Mouse (Mus musculus) heart, embryonic 10.5 days (tissue): ENCODE data around the gene A430078G23Rik. TPM values are rescaled to one million over a fixed set of nuclear protein-coding genes. Genes with fewer than 3 reads are reported as not detected.

Experiments used
- DNase-seq: peaks from one replicate; pipeline ENCODE4 v3.0.0-alpha.2; 2017; ENCODE audit warnings: low spot score
- H3K27ac ChIP-seq: fragments of 300-500 bp; sonication (generic); 2 replicates; pipeline ENCODE4 v1.5.1; 2016; ENCODE audit warnings: mild to moderate bottlenecking
- H3K27me3 ChIP-seq: fragments of 300-500 bp; sonication (generic); 2 replicates; pipeline ENCODE4 v1.6.1; 2016; ENCODE audit warnings: mild to moderate bottlenecking; ENCODE audit not compliant: poor library complexity, insufficient read depth, severe bottlenecking
- H3K36me3 ChIP-seq: fragments of 300-500 bp; sonication (generic); 2 replicates; pipeline ENCODE4 v1.6.1; 2016; ENCODE audit warnings: mild to moderate bottlenecking, moderate library complexity
- H3K4me1 ChIP-seq: fragments of 300-500 bp; sonication (generic); 2 replicates; pipeline ENCODE4 v1.6.1; 2016; ENCODE audit warnings: mild to moderate bottlenecking
- H3K4me3 ChIP-seq: fragments of 300-500 bp; sonication (generic); 2 replicates; pipeline ENCODE4 v1.5.1; 2016; ENCODE audit warnings: mild to moderate bottlenecking, moderate library complexity
- H3K9me3 ChIP-seq: fragments of 300-500 bp; sonication (generic); 2 replicates; pipeline ENCODE4 v1.6.1; 2016; ENCODE audit warnings: mild to moderate bottlenecking, moderate library complexity
- WGBS: fragments of 180-500 bp; shearing (Covaris S2); methylation state at CpG from one replicate; pipeline ENCODE4 v1.1.7; 2016; 5-methylcytosine and 5-hydroxymethylcytosine counted together
- polyA plus RNA-seq: library from polyadenylated mRNA; unstranded; fragments of >200 nt; fragmentation: Nextera tagmentation; extraction: Ambion mirVana; gene quantifications from 2 replicates; pipeline ENCODE4 v1.2.1, GENCODE M21; 2016

Gene A430078G23Rik
- polyA plus RNA-seq, 1 experiment from 2014 or later = 0.24 TPM

GRCm38 (mm10) chr8:3395246-3395645, 42.0 kb downstream of the A430078G23Rik start:
- no peak for DNase-seq
- no peak overlapping the region for H3K27ac ChIP-seq
- 0 out of 2 replicates have a peak overlapping the region, but pooled peaks have one; percentile 22 for H3K4me3 ChIP-seq
- WGBS = 26% methylated on average over 4 of the region's 4 CpGs
- H3K36me3 ChIP-seq = peaks cover 9% of the 10 kb centered on the region
- H3K9me3 ChIP-seq = no peaks in the 10 kb centered on the region
- no peaks in the 10 kb centered on the region for H3K27me3 ChIP-seq
- H3K4me1 ChIP-seq = peaks cover 19% of the 10 kb centered on the region

- no peaks in the 10 kb centered on the region for H3K9me3 ChIP-seq
- peaks cover 16% of the 10 kb centered on the region for H3K36me3 ChIP-seq
- no peak overlapping the region for H3K4me3 ChIP-seq
- H3K4me1 ChIP-seq = peaks cover 19% of the 10 kb centered on the region
- no peaks in the 10 kb centered on the region for H3K27me3 ChIP-seq
- no peak for DNase-seq
- no peak overlapping the region for H3K27ac ChIP-seq
- 87% methylated on average over 3 of the region's 3 CpGs for WGBS
Measured at GRCm38 (mm10) chr8:3397597-3397996, 44.4 kb downstream of the A430078G23Rik start.

- WGBS = 31% methylated on average over 2 of the region's 2 CpGs
- H3K27me3 ChIP-seq = no peaks in the 10 kb centered on the region
- H3K9me3 ChIP-seq = no peaks in the 10 kb centered on the region
- no peak overlapping the region for H3K4me3 ChIP-seq
- H3K27ac ChIP-seq = no peak overlapping the region
- DNase-seq = no peak
- no peaks in the 10 kb centered on the region for H3K4me1 ChIP-seq
- H3K36me3 ChIP-seq = peaks cover 22% of the 10 kb centered on the region
Measured at GRCm38 (mm10) chr8:3400509-3400908, 47.3 kb downstream of the A430078G23Rik start.

- 82% methylated on average over 3 of the region's 3 CpGs for WGBS
- H3K27ac ChIP-seq = no peak overlapping the region
- H3K4me1 ChIP-seq = peaks cover 7% of the 10 kb centered on the region; the same call in 1 of the 2 replicates
- H3K4me3 ChIP-seq = no peak overlapping the region
- no peak for DNase-seq
- no peaks in the 10 kb centered on the region for H3K27me3 ChIP-seq
- H3K36me3 ChIP-seq = peaks cover 8% of the 10 kb centered on the region; the same call in 1 of the 2 replicates
- no peaks in the 10 kb centered on the region for H3K9me3 ChIP-seq
Measured at GRCm38 (mm10) chr8:3407417-3407816, 54.2 kb downstream of the A430078G23Rik start.

- DNase-seq = no peak
- H3K36me3 ChIP-seq = no peaks in the 10 kb centered on the region
Measured at GRCm38 (mm10) chr8:3411085-3411484, 57.9 kb downstream of the A430078G23Rik start.

GRCm38 (mm10) chr8:3411901-3412301, 58.7 kb downstream of the A430078G23Rik start:
- Histone ChIP-seq H3K36me3 (no peaks in the 10 kb centered on the region), H3K9me3 (no peaks in the 10 kb centered on the region), H3K27me3 (no peaks in the 10 kb centered on the region), H3K4me3 (no peak overlapping the region), H3K4me1 (peaks cover 36% of the 10 kb centered on the region), H3K27ac (no peak overlapping the region)
- WGBS = 57% methylated on average over 7 of the region's 7 CpGs
- DNase-seq = no peak

More at GRCm38 (mm10) chr8:3411085-3411484, 57.9 kb downstream of the A430078G23Rik start:
- Histone ChIP-seq H3K4me1 (peaks cover 28% of the 10 kb centered on the region; the same call in 1 of the 2 replicates), H3K9me3 (no peaks in the 10 kb centered on the region), H3K27ac (no peak overlapping the region), H3K4me3 (no peak overlapping the region), H3K27me3 (no peaks in the 10 kb centered on the region)
- WGBS = 72% methylated on average over 2 of the region's 2 CpGs

- 89% methylated on average over 1 of the region's 1 CpGs for WGBS
- Histone ChIP-seq H3K27me3 (no peaks in the 10 kb centered on the region), H3K27ac (no peak overlapping the region), H3K4me1 (peaks cover 45% of the 10 kb centered on the region), H3K36me3 (no peaks in the 10 kb centered on the region), H3K4me3 (no peak overlapping the region), H3K9me3 (no peaks in the 10 kb centered on the region)
- DNase-seq = no peak
Measured at GRCm38 (mm10) chr8:3412816-3413215, 59.6 kb downstream of the A430078G23Rik start.

- Histone ChIP-seq H3K4me3 (no peak overlapping the region), H3K9me3 (no peaks in the 10 kb centered on the region), H3K27ac (no peak overlapping the region), H3K27me3 (no peaks in the 10 kb centered on the region), H3K36me3 (no peaks in the 10 kb centered on the region), H3K4me1 (peaks cover 55% of the 10 kb centered on the region)
- no peak for DNase-seq
- WGBS = 64% methylated on average over 6 of the region's 6 CpGs
Measured at GRCm38 (mm10) chr8:3414639-3415190, 61.5 kb downstream of the A430078G23Rik start.

GRCm38 (mm10) chr8:3415259-3415658, 62.0 kb downstream of the A430078G23Rik start:
- WGBS = 74% methylated on average over 4 of the region's 4 CpGs
- Histone ChIP-seq H3K9me3 (no peaks in the 10 kb centered on the region), H3K4me3 (no peak overlapping the region), H3K27ac (no peak overlapping the region), H3K4me1 (peaks cover 60% of the 10 kb centered on the region), H3K36me3 (no peaks in the 10 kb centered on the region), H3K27me3 (no peaks in the 10 kb centered on the region)
- no peak for DNase-seq

- peaks cover 64% of the 10 kb centered on the region for H3K4me1 ChIP-seq
- no peak overlapping the region for H3K4me3 ChIP-seq
- H3K27me3 ChIP-seq = no peaks in the 10 kb centered on the region
- H3K36me3 ChIP-seq = no peaks in the 10 kb centered on the region
- no peak overlapping the region for H3K27ac ChIP-seq
- 89% methylated on average over 6 of the region's 6 CpGs for WGBS
- H3K9me3 ChIP-seq = no peaks in the 10 kb centered on the region
- DNase-seq = no peak
Measured at GRCm38 (mm10) chr8:3415661-3416060, 62.4 kb downstream of the A430078G23Rik start.

- no peak for DNase-seq
- H3K36me3 ChIP-seq = no peaks in the 10 kb centered on the region
- WGBS = 42% methylated on average over 4 of the region's 4 CpGs
- H3K4me3 ChIP-seq = no peak overlapping the region
- H3K4me1 ChIP-seq = peaks cover 70% of the 10 kb centered on the region
- no peaks in the 10 kb centered on the region for H3K9me3 ChIP-seq
- peak overlapping the region; percentile 73 for H3K27ac ChIP-seq
- H3K27me3 ChIP-seq = no peaks in the 10 kb centered on the region
Measured at GRCm38 (mm10) chr8:3416846-3417245, 63.6 kb downstream of the A430078G23Rik start.

- Histone ChIP-seq H3K36me3 (no peaks in the 10 kb centered on the region), H3K27ac (peak overlapping the region; percentile 73), H3K4me3 (peak overlapping the region; percentile 8), H3K27me3 (no peaks in the 10 kb centered on the region), H3K4me1 (peaks cover 73% of the 10 kb centered on the region), H3K9me3 (no peaks in the 10 kb centered on the region)
- WGBS = 6% methylated on average over 8 of the region's 8 CpGs
- no peak for DNase-seq
Measured at GRCm38 (mm10) chr8:3417455-3417854, 64.2 kb downstream of the A430078G23Rik start.

- 69% methylated on average over 1 of the region's 1 CpGs for WGBS
- Histone ChIP-seq H3K4me1 (peaks cover 73% of the 10 kb centered on the region), H3K4me3 (peak overlapping the region; percentile 8; the same call in 1 of the 2 replicates), H3K27me3 (no peaks in the 10 kb centered on the region), H3K27ac (peak overlapping the region; percentile 73), H3K36me3 (no peaks in the 10 kb centered on the region), H3K9me3 (no peaks in the 10 kb centered on the region)
- no peak for DNase-seq
Measured at GRCm38 (mm10) chr8:3418101-3418500, 64.9 kb downstream of the A430078G23Rik start.
